20 mouse cellular contexts compared by ENCODE assay signal in genomic region chr8:49243002-49243401, GRCm38 (mm10).
"Had no signal": no experiment of that assay in that cellular context is flagged by ENCODE, and none has a peak within 500 bp of the region (broad histone marks: within the 10 kb centered on the region; RNA-seq: fewer than 3 reads in every experiment).

No protein-coding gene starts in this region.

- H3K9ac ChIP-seq: limb, embryonic 12.5 days; limb, embryonic 15.5 days; liver, embryonic 14.5 days; liver, postnatal 0 days; lung, embryonic 14.5 days; midbrain, embryonic 12.5 days; midbrain, embryonic 15.5 days; neural tube, embryonic 13.5 days; stomach, embryonic 15.5 days had no signal

- H3K36me3 ChIP-seq: limb, embryonic 12.5 days; limb, embryonic 15.5 days; midbrain, embryonic 12.5 days; midbrain, embryonic 15.5 days; neural tube, embryonic 13.5 days; stomach, embryonic 15.5 days had no signal

- H3K4me3 ChIP-seq: limb, embryonic 12.5 days; limb, embryonic 15.5 days; midbrain, embryonic 12.5 days; midbrain, embryonic 15.5 days; neural tube, embryonic 13.5 days; stomach, embryonic 15.5 days had no signal

- H3K4me1 ChIP-seq: limb, embryonic 12.5 days; limb, embryonic 15.5 days; midbrain, embryonic 15.5 days; neural tube, embryonic 13.5 days; stomach, embryonic 15.5 days had no signal

- DNase-seq: kidney, adult 9 months; kidney, postnatal 14 days; kidney, postnatal 4 days; left cerebral cortex, postnatal 4 days; liver, postnatal 0 days; lung, embryonic 14.5 days; right cerebral cortex, adult 18-20 months; right cerebral cortex, postnatal 25 days; spleen, adult 18-20 months; thymus, postnatal 25 days had no signal

- ATAC-seq: liver, postnatal 0 days; lung, postnatal 0 days; midbrain, embryonic 15.5 days had no signal

- H3K9me3 ChIP-seq: limb, embryonic 12.5 days; limb, embryonic 15.5 days; midbrain, embryonic 12.5 days; midbrain, embryonic 15.5 days; neural tube, embryonic 13.5 days; stomach, embryonic 15.5 days had no signal

- H3K27ac ChIP-seq: limb, embryonic 12.5 days; limb, embryonic 15.5 days; liver, embryonic 14.5 days; macrophage; midbrain, embryonic 12.5 days; midbrain, embryonic 15.5 days; neural tube, embryonic 13.5 days; stomach, embryonic 15.5 days had no signal

- H3K27me3 ChIP-seq: limb, embryonic 12.5 days; limb, embryonic 15.5 days; midbrain, embryonic 12.5 days; midbrain, embryonic 15.5 days; neural tube, embryonic 13.5 days; stomach, embryonic 15.5 days had no signal

- H3K4me2 ChIP-seq: limb, embryonic 12.5 days; limb, embryonic 15.5 days; liver, embryonic 11.5 days; lung, embryonic 14.5 days; midbrain, embryonic 12.5 days; midbrain, embryonic 15.5 days; neural tube, embryonic 13.5 days; stomach, embryonic 15.5 days had no signal
